Mouse (Mus musculus): ENCODE data around the gene Pde3a. TPM values are rescaled to one million over a fixed set of nuclear protein-coding genes. Genes with fewer than 3 reads are reported as not detected.
A peak's percentile ranks its signal among the peaks of the same experiment; 100 is the strongest.

The Pde3a gene
- polyA plus RNA-seq (2015; fragmentation: Nextera tagmentation; extraction: Ambion mirVana): 10.5 and 12.0 TPM in 2 replicates

DNA sequence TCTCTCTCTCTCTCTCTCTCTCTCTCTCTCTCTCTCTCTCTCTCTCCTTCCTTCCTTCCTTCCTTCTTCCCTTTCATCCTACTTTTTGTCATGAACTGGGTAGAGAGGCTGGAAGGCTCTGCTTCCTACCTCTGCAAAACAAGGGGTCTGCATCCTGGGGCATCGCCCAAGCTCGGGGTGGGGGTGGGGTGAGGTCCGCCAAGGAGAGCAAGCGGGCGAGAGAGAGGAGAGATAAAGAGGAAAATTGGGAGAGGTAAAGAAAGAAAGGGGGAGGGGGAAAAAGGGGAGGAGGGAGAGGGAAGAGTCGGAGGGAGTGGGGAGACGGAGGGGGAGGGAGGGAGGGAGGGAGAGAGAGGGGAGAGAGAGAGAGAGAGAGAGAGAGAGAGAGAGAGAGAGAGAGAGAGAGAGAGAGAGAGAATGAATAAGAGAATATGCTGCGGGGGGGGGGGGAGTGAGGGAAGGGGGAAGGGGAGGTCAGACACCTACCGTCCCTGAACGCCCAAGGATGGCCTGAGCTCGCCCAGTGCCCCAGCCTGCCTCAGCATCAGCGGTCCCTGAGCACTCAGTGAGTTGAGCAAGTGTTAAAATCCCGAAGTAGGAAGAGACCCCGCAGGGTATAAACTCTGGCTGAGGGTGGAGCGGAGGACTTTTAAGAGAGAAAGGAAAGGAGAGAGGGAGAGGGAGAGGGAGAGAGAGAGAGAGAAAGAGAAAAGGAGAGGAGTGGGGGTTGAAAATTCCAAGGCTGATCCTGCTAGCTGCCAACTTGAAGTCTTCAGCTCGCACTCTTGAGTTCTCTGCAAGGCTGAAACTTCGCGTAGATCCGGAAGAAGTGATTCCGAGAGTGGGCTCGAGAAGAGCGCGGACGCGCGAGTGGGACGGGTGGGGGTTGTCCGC is at the start of gene Pde3a:
Gene Pde3a (plus strand): TSS at position 579 of the 894 bp plus-strand sequence.
- under 1% methylated on average over 25 of the region's 28 CpGs for WGBS
- H3K4me1 ChIP-seq: peaks cover 19% of the 10 kb centered on the region
- no peaks in the 10 kb centered on the region for H3K9me3 ChIP-seq (replicated peaks)
- H3K4me2 ChIP-seq: peak within 1 kb of the TSS; percentile 92
- H3K27ac ChIP-seq: peak within 1 kb of the TSS; percentile 93
- ATAC-seq (replicated peaks; ENCODE audit: low FRiP score): peak; percentile 60
- H3K4me3 ChIP-seq (replicated peaks): peak within 1 kb of the TSS; percentile 75
- peak within 1 kb of the TSS; percentile 78 for H3K9ac ChIP-seq
- H3K27me3 ChIP-seq: peaks cover 20% of the 10 kb centered on the region
- no peaks in the 10 kb centered on the region for H3K36me3 ChIP-seq

DNA sequence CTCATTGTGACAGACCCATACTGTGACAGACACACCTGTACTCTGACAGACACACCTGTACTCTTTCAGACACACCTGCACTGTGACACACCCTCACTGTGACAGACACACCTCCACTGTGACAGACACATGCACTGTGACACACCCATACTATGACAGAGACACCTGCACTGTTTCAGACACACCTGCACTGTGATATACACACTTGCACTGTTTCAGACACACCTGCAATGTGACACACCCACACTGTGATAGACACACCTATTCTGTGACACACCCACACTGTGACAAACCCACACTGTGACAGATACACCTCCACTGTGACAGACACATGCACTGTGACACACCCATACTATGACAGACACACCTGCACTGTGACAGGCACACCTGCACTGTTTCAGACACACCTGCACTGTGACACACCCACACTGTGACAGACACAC is 48.9 kb upstream of the Pde3a start:
- 0 out of 2 replicates have a peak, but pooled peaks have one; percentile 29 for ATAC-seq (replicated peaks; ENCODE audit: low FRiP score)

DNA sequence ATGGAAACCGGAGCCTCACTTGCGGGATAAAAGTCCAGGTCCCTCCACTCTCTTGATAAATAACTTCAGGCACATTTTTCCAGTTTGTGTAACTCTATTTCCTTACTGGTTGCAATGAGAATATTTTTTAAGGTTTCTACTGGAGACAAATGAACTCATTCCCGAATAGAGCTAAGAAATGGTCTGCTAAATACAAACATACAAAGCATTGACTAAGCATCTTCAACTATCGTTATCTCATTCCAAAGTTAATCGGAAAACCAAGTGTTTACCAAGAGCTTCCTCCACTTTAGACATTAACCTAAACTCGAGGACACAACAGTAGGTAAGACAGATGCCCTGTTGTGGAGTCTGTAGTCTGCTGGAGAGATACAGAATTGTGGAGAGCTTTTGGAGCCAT is 41.5 kb upstream of the Pde3a start:
- Histone ChIP-seq H3K4me3 (replicated peaks) (no peak overlapping the region), H3K27ac (no peak overlapping the region), H3K4me2 (no peak overlapping the region), H3K9ac (no peak overlapping the region), H3K36me3 (no peaks in the 10 kb centered on the region), H3K9me3 (replicated peaks) (no peaks in the 10 kb centered on the region), H3K4me1 (no peaks in the 10 kb centered on the region), H3K27me3 (no peaks in the 10 kb centered on the region)
- no peak for ATAC-seq (replicated peaks; ENCODE audit: low FRiP score)
- 88% methylated on average over 6 of the region's 6 CpGs for WGBS

More for the DNA sequence above, 48.9 kb upstream of the Pde3a start:
- H3K36me3 ChIP-seq: no peaks in the 10 kb centered on the region
- no peaks in the 10 kb centered on the region for H3K27me3 ChIP-seq
- H3K9me3 ChIP-seq (replicated peaks): no peaks in the 10 kb centered on the region
- no peak overlapping the region for H3K9ac ChIP-seq
- no peak overlapping the region for H3K4me3 ChIP-seq (replicated peaks)
- H3K4me2 ChIP-seq: no peak overlapping the region
- no peaks in the 10 kb centered on the region for H3K4me1 ChIP-seq
- H3K27ac ChIP-seq: no peak overlapping the region

DNA sequence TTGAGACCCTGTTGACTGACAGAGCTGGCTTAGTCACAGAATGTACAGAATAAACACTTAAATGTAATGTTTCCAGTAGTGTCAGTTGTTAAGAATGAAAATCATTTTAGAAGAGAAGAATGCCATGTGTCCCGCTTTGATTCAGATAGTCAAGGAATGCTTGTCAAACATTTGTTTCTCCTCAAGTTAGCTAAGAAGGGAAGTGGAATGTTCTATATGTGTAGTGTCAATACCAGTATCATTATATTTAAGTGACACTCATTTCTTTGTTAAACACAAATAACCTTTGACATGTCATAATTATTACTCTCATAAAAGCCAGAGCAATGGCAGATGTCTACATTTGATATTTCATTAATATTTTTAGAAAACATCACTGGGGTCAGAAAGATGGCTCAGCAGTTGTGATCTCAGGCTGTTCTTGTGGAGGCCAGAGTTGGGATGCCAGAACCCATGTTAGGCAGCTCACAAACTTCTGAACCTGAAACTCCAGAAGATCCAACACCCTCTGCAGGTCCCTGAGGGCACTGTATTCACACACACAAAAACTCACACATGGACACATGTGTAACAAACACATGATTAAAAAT is 40.7 kb upstream of the Pde3a start:
- H3K9me3 ChIP-seq (replicated peaks): no peaks in the 10 kb centered on the region
- H3K4me3 ChIP-seq (replicated peaks): no peak overlapping the region
- no peaks in the 10 kb centered on the region for H3K36me3 ChIP-seq
- ATAC-seq (replicated peaks; ENCODE audit: low FRiP score): no peak
- H3K9ac ChIP-seq: no peak overlapping the region
- H3K27ac ChIP-seq: no peak overlapping the region
- 71% methylated on average over 1 of the region's 1 CpGs for WGBS
- H3K4me1 ChIP-seq: no peaks in the 10 kb centered on the region
- H3K4me2 ChIP-seq: no peak overlapping the region
- no peaks in the 10 kb centered on the region for H3K27me3 ChIP-seq

DNA sequence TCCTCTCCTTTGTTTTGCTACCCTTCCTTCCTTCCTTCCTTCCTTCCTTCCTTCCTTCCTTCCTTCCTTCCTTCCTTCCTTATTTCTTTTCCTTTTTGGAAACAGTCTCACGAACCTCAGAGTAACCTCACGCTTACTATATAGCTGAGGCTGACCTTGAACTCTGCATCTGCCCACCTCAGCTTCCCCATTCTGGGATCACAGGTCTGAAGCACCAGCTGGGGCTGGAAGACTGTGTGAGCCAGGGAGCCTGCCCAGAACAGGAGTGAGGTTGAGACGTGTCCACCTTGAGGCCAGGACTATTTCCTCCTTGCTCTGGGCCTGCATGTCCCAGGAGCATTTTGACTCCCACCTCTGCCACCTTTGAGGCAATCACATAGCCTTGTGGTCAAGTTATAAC is 39.0 kb upstream of the Pde3a start:
- H3K9me3 ChIP-seq (replicated peaks): no peaks in the 10 kb centered on the region
- H3K27ac ChIP-seq: no peak overlapping the region
- no peaks in the 10 kb centered on the region for H3K36me3 ChIP-seq
- H3K4me2 ChIP-seq: no peak overlapping the region
- H3K9ac ChIP-seq: no peak overlapping the region
- no peak for ATAC-seq (replicated peaks; ENCODE audit: low FRiP score)
- no peaks in the 10 kb centered on the region for H3K27me3 ChIP-seq
- no peak overlapping the region for H3K4me3 ChIP-seq (replicated peaks)
- no peaks in the 10 kb centered on the region for H3K4me1 ChIP-seq
- WGBS: 84% methylated on average over 3 of the region's 3 CpGs

DNA sequence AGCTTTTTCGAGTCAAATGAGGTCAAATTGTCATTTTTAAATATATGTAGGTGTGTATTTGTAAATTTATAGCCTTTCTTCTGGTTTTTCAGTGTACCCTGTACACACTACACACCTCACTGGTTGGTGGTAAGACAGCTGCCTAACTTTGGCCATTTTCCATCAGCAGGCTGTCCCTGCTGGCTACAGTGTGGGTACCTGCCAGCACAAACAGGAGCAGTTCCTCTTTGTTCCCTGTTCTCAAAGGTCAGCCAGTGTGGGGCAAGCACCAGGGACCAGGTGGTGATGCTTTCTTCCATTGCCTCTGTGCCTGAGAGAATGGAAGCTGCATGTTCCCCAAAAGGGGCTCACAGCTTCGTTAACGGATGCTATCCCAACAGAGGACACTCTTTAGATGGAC is 28.0 kb upstream of the Pde3a start:
- 77% methylated on average over 3 of the region's 3 CpGs for WGBS

DNA sequence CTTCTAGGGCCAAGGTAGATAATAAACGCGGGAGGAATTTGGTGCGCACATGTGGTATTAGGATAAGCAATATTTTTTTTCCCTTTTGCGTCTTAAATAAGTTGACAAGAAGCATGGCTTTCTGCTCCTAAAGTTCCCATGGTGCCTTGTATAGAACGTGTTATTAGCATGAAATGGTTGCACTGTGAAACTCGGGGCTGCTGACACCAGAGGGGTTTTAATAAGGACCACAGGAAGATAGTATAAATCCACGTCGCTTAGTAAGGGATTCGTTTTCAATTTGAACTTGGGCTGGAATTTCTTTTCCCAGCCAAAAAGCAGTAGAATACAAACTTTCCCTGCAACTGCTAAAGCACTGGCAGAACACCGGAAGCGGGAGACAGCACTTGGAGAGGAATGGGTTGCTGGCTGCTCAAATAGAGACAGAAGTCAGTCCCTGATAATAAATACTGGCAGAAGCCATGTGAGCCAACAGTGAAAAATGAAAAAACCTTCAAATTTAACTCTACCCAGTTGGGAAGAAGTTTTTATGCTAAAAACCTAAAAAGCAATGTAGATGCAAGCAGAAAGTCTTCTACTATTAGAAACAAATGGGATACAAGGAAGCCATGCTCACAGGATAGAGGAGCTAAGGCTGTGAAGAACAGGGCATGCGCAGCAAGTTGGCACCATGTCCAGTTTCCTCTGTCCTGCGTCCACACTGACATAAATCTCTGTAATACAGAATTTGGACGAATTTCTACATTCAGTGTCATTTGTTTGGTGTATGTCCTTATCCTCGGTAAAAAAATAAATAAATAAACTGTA is 22.0 kb upstream of the Pde3a start:
- Histone ChIP-seq H3K4me3 (replicated peaks) (no peak overlapping the region), H3K36me3 (no peaks in the 10 kb centered on the region), H3K9ac (no peak overlapping the region), H3K4me2 (no peak overlapping the region), H3K27me3 (no peaks in the 10 kb centered on the region), H3K9me3 (replicated peaks) (no peaks in the 10 kb centered on the region), H3K4me1 (no peaks in the 10 kb centered on the region), H3K27ac (no peak overlapping the region; the same call in 1 of the 2 replicates)
- no peak for ATAC-seq (replicated peaks; ENCODE audit: low FRiP score)
- WGBS: 65% methylated on average over 15 of the region's 15 CpGs

More for the DNA sequence above, 28.0 kb upstream of the Pde3a start:
- Histone ChIP-seq H3K4me3 (replicated peaks) (no peak overlapping the region), H3K9me3 (replicated peaks) (no peaks in the 10 kb centered on the region), H3K27me3 (no peaks in the 10 kb centered on the region), H3K9ac (no peak overlapping the region), H3K27ac (no peak overlapping the region), H3K4me2 (no peak overlapping the region), H3K4me1 (no peaks in the 10 kb centered on the region), H3K36me3 (no peaks in the 10 kb centered on the region)
- no peak for ATAC-seq (replicated peaks; ENCODE audit: low FRiP score)

DNA sequence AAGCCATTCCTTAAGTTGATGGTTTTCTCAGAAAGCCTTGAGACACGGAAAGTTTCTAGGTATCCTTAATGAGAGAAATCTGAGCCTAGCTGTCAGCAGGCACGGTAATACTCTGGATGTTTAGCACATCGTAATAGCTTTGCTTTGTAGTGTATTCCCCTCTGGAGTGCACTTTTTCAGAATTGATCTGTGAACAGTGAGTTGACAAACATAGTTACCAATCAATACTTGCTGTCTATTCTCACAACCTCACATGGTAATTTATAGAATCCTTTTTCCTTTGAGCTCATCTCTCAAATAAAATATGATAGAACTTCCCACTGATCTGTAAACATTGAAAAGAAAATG is 21.4 kb upstream of the Pde3a start:
- Histone ChIP-seq H3K27me3 (no peaks in the 10 kb centered on the region), H3K4me1 (no peaks in the 10 kb centered on the region)
- no peak for ATAC-seq (replicated peaks; ENCODE audit: low FRiP score)

DNA sequence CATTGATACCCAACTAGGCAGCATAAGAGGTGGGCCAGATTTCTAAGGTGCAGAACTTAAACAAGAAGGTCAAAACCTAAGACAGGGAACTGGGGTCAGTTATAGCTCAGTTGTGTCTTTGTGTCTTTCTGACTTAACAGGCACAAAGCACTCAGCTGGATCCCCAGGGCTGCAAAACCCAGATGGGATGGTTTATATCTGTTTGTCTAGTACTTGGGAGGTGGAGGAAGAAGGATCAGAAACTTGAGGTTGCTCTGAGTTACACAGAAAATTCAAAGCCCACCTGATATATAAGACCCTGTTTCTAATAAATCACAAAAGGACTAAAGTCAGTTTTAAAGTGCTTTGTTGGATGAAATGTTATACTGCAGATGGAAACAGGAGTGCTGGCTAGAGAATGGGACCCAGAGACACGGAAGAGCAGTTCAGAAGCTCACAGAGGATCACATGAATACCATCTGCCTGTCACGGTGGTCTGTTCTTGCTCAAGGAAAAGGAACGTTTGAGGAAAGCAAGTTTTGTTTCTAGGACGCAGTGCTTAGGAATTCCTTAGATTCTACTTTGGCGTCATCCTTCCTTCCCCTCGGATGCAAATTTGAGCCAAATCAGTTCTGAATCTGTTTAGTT is 16.2 kb upstream of the Pde3a start:
- H3K27ac ChIP-seq: peak overlapping the region; percentile 14; the same call in 1 of the 2 replicates
- ATAC-seq (replicated peaks; ENCODE audit: low FRiP score): peak; percentile 82

More for the DNA sequence above, 21.4 kb upstream of the Pde3a start:
- no peak overlapping the region for H3K9ac ChIP-seq
- WGBS: 35% methylated on average over 3 of the region's 3 CpGs
- no peak overlapping the region for H3K4me2 ChIP-seq
- H3K36me3 ChIP-seq: no peaks in the 10 kb centered on the region
- no peaks in the 10 kb centered on the region for H3K9me3 ChIP-seq (replicated peaks)
- H3K4me3 ChIP-seq (replicated peaks): no peak overlapping the region
- H3K27ac ChIP-seq: no peak overlapping the region

DNA sequence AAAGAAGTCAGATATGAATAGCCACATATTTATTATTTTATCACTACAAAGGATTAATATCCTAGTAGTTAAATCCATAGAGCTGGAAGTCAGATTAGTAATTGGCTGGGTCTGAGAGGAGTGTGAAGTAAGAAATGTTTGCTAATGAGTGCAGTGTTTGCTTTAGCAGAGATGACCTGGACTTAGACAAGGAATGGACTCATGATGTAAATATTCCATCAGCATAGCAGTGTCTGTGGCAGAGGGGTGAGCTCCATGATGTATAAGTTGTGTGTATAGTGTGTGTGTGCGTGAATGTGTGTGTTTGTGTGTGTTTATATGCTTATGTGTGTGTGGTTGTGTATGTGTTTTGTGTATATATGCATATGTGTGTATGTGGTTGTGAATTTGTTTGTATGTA is 7.3 kb upstream of the Pde3a start:
- Histone ChIP-seq H3K36me3 (no peaks in the 10 kb centered on the region), H3K9me3 (replicated peaks) (no peaks in the 10 kb centered on the region), H3K9ac (no peak overlapping the region), H3K27me3 (no peaks in the 10 kb centered on the region), H3K4me3 (replicated peaks) (no peak overlapping the region), H3K27ac (no peak overlapping the region), H3K4me1 (no peaks in the 10 kb centered on the region), H3K4me2 (no peak overlapping the region)
- WGBS: 83% methylated on average over 1 of the region's 1 CpGs
- ATAC-seq (replicated peaks; ENCODE audit: low FRiP score): no peak

More for the DNA sequence above, 16.2 kb upstream of the Pde3a start:
- H3K9ac ChIP-seq: no peak overlapping the region
- no peaks in the 10 kb centered on the region for H3K36me3 ChIP-seq
- no peaks in the 10 kb centered on the region for H3K27me3 ChIP-seq
- no peaks in the 10 kb centered on the region for H3K9me3 ChIP-seq (replicated peaks)
- WGBS: 51% methylated on average over 6 of the region's 6 CpGs
- H3K4me2 ChIP-seq: no peak overlapping the region
- no peak overlapping the region for H3K4me3 ChIP-seq (replicated peaks)
- H3K4me1 ChIP-seq: no peaks in the 10 kb centered on the region

DNA sequence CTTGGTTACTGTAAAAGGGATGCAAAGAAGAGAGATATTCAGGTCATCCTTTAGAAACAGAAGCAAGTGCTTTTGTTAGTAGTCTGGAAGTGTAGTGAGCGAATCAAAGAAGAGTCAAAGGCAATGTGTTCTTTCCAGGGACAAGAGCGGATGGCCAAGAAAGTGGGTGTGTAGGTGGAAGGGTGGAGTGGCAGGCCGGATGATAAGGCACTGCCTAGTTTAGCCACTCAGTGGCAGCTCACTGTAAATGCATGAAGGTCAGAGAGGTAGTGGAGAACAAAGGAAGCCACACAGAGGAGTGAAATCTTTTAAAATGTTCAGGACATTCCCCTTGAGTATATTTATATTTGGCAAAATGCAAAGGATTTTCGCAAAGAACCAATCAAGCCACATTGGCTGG is 4.0 kb upstream of the Pde3a start:
- H3K9ac ChIP-seq: no peak overlapping the region
- ATAC-seq (replicated peaks; ENCODE audit: low FRiP score): no peak
- peaks cover 7% of the 10 kb centered on the region; the same call in 1 of the 2 replicates for H3K27me3 ChIP-seq
- WGBS: 86% methylated on average over 4 of the region's 4 CpGs
- H3K9me3 ChIP-seq (replicated peaks): no peaks in the 10 kb centered on the region
- no peak overlapping the region for H3K4me2 ChIP-seq
- no peak overlapping the region for H3K4me3 ChIP-seq (replicated peaks)
- no peak overlapping the region for H3K27ac ChIP-seq
- H3K36me3 ChIP-seq: no peaks in the 10 kb centered on the region
- peaks cover 9% of the 10 kb centered on the region for H3K4me1 ChIP-seq

All from kidney, embryonic 15.5 days (tissue).